Mouse (Mus musculus) B cell, adult 2 months (primary cell): ENCODE results near the gene Ptger2.
A peak's percentile ranks its signal among the peaks of the same experiment; 100 is the strongest.
"Not testable (repeated sequence)": the region's sequence is repeated elsewhere in the genome, so short reads cannot be mapped to it uniquely, and the experiment has no call there.

Experiments
- DNase-seq, 2 experiments: peaks; one replicate each; pipeline ENCODE4 v3.0.0; 2022

Gene Ptger2

DNA sequence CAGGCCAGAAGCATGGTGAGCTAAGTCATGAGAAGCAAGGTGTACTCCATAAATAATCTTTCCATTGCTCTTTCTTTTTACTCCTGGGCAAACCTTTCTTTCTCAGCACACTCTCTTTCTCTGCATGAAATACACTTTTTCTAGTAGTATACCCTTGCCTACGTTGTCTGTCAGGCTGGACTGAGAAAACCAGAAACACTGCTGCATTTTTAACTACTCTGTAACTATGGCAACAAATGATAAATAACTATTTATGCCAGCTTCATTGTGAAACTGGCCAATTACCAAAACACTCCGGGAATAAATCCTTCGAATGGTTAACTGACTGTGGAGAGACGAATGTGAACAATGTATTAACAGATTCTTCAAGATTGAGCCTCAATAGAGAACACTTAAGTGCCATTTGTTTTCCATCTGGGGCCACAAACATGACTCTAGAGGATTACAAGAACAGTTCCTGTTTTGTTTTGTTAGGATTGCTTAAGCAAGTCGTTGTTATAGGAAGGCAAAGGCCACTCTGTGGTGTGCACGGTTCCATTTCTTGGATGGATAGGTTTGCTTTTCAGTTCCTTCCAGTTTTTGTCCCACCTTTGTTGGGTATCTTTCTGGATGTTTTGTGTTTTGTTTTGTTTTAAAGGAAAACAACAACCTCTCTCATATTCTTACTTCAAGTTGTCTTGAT lies at the start of gene Ptger2:
Gene Ptger2 (plus strand): TSS at position 522 of the 682 bp plus-strand sequence.
- DNase-seq: not testable (repeated sequence)

DNA sequence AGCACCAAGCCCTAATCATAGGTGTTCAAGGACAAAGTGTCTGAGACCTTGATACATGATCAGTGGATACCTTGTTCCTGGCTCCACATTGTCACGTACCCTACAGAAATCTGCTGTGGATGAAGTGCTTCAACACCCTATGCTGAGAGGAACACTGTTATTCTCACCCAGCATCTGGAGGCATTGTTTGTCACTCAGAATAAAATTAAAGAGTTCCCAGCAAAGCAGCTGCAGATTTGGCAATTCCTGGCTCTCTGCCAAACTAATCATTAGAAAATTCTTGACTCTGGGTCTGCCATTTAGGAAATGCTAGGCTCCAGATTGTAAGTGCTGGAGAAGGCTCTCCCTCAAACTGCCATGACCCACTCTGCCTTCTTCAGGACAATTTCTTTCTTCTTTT lies 27.2 kb upstream of the Ptger2 start:
- DNase-seq: no peak

DNA sequence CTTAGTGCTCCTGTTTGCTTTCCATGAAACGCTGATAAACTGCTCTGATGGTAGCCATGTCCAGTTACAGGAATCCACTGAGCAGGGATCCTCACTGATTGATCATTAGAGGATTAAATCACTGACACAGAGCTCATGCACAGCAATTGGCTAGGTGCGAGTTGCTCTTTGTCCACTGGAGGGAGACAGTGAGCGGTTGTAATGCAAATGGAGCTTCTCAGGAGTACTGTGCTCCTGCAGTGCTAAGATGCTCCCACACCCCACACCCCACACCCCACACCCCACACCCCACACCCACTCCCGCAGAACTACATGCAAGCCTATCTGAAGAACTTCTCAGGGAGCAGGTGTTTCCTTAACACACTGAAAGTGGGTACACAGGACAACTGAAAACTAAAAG lies 10.7 kb upstream of the Ptger2 start:
- peak; percentile 81 to 82 for DNase-seq

- peak; percentile 31 to 40 for DNase-seq
These were observed 8.1 kb upstream of the Ptger2 start for GRCm38 (mm10) chr14:44979887-44980286.

DNA sequence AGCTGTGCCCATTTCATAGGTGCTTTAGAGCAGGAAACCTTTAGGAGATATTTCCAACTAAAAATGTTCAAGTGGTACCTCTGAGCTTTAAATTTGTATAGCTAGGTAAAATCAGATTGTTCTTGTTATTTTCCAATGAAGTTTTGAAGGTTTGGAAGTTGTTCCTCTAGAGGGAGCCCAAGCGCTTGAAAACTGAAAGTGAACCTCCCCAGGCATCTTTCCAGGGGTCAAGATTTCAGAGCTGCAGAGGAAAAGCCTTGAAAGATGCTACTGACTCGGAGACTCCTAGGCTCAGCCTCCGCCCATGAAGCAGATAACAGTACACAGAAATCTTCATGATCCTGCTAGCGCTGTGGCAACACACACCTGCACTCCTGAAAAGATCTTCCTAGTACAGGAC lies 6.5 kb upstream of the Ptger2 start:
- DNase-seq: peak; percentile 29

DNA sequence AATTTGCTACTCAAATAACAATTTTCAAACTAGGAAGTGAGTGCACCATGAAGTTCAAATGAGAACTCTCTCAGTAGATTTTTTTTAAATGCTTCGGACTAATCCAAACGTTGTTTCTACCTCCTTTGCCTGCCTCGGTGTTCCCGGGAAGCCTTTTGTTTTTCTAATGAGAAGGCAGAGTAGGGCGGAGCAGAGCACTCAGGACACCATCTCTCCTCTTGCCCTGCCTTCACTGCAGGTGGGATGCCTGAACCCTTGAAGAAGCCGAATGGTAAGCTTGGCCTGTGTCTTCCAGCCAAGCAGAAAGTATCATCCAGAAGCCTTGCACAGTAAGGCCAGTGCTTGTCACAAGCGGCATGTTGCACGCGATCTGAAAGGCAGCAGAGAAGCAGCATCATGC lies 3.9 kb upstream of the Ptger2 start:
- DNase-seq: no peak

DNA sequence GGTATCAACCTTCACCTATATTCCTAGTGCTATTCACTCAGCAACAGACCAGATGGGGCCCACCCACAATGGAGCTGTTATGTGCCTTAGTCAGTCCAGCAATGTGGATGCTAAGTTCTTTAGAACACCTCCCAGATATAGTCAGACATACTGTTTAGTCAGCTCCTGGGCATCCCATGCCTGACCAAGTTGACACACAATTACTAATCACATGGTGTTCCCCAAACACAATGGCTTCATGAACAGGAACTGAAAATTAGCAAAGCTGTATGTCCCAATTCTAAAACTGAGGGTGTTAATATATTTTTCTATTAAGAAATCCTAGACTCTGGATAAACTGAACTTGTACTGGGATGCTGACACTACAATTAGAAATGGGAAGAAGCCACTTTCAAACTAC lies 1.7 kb upstream of the Ptger2 start:
- DNase-seq: no peak

GRCm38 (mm10) chr14:44988456-44989016 lies 541 bp downstream of the Ptger2 start:
- peak; percentile 56 to 61 for DNase-seq

- peak; percentile 37 to 44 for DNase-seq
These were observed 1.2 kb downstream of the Ptger2 start for GRCm38 (mm10) chr14:44989017-44989721.

DNA sequence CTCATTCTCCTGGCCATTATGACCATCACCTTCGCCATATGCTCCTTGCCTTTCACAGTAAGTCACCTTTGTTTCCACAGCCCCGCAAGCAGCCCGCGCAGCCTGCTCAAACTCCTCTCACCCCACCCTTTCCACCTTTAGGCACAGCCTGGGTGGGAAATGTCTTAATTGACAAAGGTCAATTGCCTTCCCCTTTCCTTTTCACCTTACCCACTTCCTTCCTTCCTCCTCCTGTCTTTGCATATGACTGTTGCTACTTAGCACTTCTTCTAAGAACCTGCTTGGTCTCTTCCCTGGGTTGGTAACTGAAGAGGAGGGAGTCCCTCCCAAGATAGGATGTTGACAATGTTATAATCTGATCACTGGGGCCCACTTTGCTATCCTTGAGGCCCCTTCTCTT lies 1.8 kb downstream of the Ptger2 start:
- DNase-seq: peak; percentile 27 to 29

DNA sequence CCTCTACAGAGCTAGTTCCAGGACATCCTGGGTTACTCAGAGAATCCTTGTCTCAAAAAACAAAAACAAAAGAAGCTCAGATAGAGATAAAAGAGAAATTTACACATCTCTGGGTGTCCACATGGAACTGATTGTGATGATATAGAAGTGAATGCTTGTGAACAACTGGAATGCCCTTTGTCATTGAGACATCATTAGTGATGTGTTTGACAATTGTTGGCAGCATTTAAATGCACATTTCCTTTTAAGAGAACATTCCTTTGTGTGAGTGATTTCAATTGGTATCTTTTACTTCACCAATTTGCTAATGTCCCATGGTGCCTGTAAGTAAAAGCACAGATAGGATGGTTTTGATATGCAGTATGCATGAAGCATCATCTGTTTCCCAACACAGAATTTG lies 6.3 kb downstream of the Ptger2 start:
- DNase-seq: no peak

DNA sequence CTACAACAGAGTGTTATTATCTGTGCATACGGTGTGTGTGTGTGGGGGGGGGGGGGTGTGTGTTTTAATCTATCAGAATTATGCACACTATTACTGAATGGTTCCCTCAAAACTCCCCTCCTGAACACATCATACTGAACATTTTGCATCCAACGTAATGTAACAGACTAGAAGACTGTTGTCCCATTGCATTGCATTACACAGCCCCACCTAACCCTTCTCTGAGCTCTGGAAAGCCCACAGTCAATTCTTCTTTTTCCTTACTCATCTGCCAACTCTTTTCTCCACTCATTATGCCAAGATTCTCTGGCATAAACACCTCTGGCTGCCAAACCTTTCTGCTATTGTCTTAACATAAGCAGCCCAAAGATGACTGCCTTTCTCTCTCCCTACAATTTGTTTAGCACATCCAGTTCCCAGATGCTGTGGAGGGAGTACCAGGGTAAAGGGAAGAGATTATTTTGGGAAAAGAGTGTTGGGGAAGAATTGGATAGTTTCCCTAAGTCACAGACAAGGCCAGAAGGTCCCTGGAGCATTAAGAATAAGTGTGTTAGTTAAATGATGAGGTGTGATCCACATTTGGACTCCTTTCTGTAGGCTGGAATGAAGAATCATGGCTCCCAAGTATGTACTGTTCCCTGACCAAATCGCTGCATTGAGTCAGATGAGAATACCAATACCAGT lies 12.2 kb downstream of the Ptger2 start:
- no peak for DNase-seq

DNA sequence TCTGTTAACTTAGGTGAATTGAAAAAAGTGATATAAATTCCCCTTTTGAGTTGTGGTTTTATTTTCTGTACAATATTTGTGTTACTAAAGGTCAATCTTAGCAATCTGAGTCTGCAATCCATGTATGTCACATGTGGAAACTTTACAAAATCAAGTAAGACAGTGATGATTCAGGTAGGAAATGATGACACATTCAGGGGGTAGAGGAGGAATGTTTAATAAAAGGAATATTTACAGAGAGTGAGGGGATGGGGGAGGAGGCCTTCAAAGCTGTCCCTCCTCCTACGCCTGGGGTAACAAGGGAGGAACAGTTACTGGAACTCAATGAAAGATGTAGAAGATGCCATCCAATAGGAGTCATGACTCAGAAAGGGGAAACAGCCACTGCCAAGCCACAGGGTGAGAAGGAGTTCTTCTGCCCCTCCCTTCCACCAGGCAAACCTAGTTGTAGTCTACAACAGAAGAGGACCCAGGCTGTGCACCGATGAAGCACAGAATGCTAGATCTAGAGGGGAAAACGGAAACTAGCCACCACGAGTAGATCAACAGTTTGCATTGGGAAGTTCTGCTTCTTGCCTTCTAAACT lies 17.8 kb downstream of the Ptger2 start:
- DNase-seq: no peak

DNA sequence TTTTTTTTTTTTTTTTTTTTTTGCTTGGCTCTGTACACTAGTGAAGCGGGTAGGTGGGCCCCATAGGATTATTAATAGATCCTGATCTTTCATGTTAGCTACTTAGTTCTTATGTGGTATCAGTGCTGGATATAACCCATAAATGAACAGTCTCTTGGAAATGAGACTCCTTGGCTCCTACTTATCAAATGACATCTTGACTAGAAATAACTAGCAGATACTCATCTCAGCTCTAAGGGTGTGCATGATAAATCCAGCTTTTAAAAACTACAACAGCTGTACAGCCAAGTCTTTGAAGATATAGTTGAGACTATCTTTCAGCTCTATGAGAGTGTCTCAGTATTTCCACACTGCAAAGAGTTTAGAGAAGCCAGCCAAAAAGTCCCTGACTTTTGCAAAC lies 21.2 kb downstream of the Ptger2 start:
- DNase-seq: no peak

- DNase-seq: no peak
These were observed 23.3 kb downstream of the Ptger2 start for GRCm38 (mm10) chr14:45011260-45011659.

DNA sequence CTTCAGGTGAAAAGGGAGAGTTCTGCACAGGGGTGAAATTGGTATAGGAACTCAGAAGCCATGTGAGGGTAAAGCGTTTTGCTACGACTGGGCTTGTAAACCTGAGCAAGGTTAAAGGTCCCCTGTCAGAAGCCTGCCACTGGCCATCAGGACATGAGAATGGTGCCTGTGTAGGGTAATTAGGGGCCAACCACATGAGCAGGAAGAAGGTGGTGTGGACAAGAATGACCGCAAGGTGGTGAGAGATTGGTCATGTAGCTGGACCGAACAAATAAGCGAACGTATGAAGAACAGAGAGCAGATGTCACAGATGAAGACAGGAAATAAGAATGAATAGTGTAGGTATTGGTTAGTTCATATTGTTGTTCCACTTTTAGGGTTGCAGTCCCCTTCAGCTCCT lies 23.7 kb downstream of the Ptger2 start:
- no peak for DNase-seq

DNA sequence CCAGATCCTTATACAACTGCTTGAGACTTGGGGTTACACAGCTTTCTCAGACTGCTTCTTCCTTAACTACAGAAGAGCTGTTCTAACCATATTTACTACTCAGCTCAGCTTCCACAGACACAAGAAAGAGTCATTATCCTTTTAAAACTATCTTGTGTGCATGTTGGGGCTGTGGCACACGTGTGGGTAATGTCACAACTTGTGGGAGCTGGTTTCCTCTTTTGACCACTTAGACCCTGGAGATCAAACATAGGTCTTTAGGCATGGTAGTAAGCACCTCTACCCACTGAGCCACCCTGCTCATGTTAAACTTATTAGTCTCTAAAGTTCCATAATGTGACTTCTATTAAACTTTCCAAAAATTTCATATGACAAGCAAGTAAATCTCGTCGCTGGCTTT lies 33.6 kb downstream of the Ptger2 start:
- DNase-seq: no peak

DNA sequence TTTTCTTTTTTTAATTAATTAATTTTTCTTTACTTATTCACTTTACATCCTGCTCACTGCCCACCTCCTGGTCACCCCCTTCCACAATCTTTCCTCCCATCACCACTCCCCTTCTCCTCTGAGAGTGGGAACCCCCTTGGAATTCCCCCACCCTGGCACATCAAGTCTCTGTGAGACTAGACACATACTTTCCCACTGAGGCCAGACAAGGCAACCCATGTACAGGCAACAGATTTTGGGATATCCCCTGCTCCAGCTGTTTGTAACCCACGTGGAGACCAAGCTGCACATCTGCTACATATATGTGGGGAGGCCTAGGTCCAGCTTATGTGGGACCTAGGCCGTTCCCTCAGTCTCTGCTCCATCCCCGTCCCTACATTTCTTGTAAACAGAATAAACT lies 46.3 kb downstream of the Ptger2 start:
- DNase-seq: no peak

DNA sequence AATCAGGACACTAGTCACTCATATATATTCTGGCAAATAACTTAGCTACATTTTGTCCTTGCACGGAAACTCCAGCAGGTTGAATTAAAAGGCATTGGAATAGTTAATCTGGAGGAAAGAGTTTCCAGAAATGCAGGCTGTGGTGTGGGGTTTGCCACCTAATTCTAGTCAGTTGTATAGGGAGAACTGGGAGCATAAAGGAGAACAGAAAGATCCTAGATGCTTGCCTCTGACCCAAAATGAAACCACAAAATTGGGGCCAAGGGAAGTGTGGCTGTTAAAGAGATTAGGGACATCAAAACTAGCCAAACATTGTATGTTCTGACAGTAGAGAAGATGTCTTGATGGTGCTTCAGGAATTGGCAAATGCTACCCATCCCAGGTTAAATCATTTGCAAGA lies 48.6 kb downstream of the Ptger2 start:
- DNase-seq: no peak

GRCm38 (mm10) chr14:45038052-45038451 lies 50.1 kb downstream of the Ptger2 start:
- no peak for DNase-seq

DNA sequence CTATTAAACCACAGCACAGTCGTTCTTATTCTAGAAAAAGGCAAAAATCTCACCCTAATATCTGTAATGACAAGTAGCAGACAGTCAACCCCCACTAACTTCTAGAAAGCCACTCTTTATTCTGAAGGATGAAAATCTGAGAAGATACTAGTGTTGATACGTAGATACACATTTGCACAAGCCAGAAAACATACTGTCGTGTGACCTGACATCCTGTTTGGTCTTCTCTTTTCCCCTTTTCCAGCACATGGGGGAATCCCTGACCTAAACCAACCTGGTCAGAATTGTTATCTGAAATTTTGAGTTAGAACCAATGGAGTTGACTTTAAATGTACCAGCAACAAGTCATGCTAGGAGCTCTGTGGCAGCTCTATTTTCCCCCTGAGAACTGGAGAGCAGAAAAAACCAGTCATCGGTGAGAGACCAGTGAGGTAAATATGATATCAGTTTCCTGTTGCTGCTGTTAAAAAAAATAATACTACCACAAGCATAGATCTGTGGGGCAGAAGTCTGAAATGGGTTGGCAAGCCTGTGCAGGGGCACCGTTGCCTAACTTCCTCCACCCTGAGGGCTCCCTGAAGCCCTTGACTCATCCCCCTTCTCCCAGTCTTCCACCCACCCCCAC lies 53.0 kb downstream of the Ptger2 start:
- DNase-seq: peak; percentile 17 to 28

- no peak for DNase-seq
These were observed 60.1 kb downstream of the Ptger2 start for GRCm38 (mm10) chr14:45048128-45048527.
